Comparison of ENCODE assay signal across 9 mouse cellular contexts in genomic region chr4:100779695-100780094, GRCm38 (mm10). TPM values are rescaled to one million over a fixed set of nuclear protein-coding genes. Genes with fewer than 3 reads are reported as not detected.
DNase-seq lines count a peak whose midpoint lies in the region; ATAC-seq and TF ChIP-seq lines count a peak whose summit lies in the region.
"Had no signal": no experiment of that assay in that cellular context is flagged by ENCODE, and none has a peak within 500 bp of the region (broad histone marks: within the 10 kb centered on the region; RNA-seq: fewer than 3 reads in every experiment).

No protein-coding gene starts in this region.

- WGBS in hindbrain, embryonic 10.5 days, result 5% methylated on average over 5 of the region's 5 CpGs
- WGBS in midbrain, embryonic 12.5 days, result 5% methylated on average over 5 of the region's 5 CpGs

- no peaks in the 10 kb centered on the region for H3K27me3 ChIP-seq in hindbrain, embryonic 10.5 days (ENCODE audit: insufficient read depth, poor library complexity, severe bottlenecking)
- no peaks in the 10 kb centered on the region for H3K27me3 ChIP-seq in midbrain, embryonic 12.5 days
- H3K27me3 ChIP-seq: Patski had no signal

- peak overlapping the region; percentile 77 for H3K4me2 ChIP-seq in midbrain, embryonic 12.5 days (replicated peaks)

- no peak for TF ChIP-seq POLR2A in brain, embryonic 14.5 days (IDR thresholded peaks at IDR 0.05; ENCODE audit: borderline replicate concordance, extremely low read depth, insufficient read depth, insufficient read length, poor library complexity, severe bottlenecking)

- H3K4me3 ChIP-seq in hindbrain, embryonic 10.5 days, result peak overlapping the region; percentile 97
- peak overlapping the region; percentile 93 for H3K4me3 ChIP-seq in midbrain, embryonic 12.5 days

- peak; percentile 21 for DNase-seq in heart, adult 11 months
- no peak for DNase-seq in heart, postnatal 4 days
- DNase-seq in brain, embryonic 14.5 days (ENCODE audit: low read depth), result peak; percentile 72
- peak; percentile 25 for DNase-seq in hindbrain, embryonic 10.5 days (ENCODE audit: low spot score)
- DNase-seq in urinary bladder, postnatal 14 days (ENCODE audit: low spot score), result no peak
- no peak for DNase-seq in gastrocnemius, postnatal 10 days
- no peak for DNase-seq in right cerebral cortex, postnatal 25 days

- H3K9ac ChIP-seq in midbrain, embryonic 12.5 days (replicated peaks), result peak overlapping the region; percentile 99

- TF ChIP-seq CTCF in brain, embryonic 14.5 days (IDR thresholded peaks at IDR 0.05; ENCODE audit: borderline replicate concordance, extremely low read depth, insufficient read depth, insufficient read length), result no peak

- no peak for ATAC-seq in midbrain, embryonic 12.5 days (ENCODE audit: low FRiP score, low read depth)
- ATAC-seq: Patski had no signal

- H3K27ac ChIP-seq in hindbrain, embryonic 10.5 days, result peak overlapping the region; percentile 25; the same call in 1 of the 2 replicates
- no peak overlapping the region for H3K27ac ChIP-seq in midbrain, embryonic 12.5 days (replicated peaks)

- H3K36me3 ChIP-seq in hindbrain, embryonic 10.5 days, result peaks cover 7% of the 10 kb centered on the region; the same call in 1 of the 2 replicates
- H3K36me3 ChIP-seq in midbrain, embryonic 12.5 days, result no peaks in the 10 kb centered on the region

- no peaks in the 10 kb centered on the region for H3K9me3 ChIP-seq in hindbrain, embryonic 10.5 days
- no peaks in the 10 kb centered on the region for H3K9me3 ChIP-seq in midbrain, embryonic 12.5 days

- H3K4me1 ChIP-seq in hindbrain, embryonic 10.5 days (replicated peaks), result peaks cover 50% of the 10 kb centered on the region
- H3K4me1 ChIP-seq in midbrain, embryonic 12.5 days, result peaks cover 46% of the 10 kb centered on the region

RNA-seq across cellular contexts. Expression of gene Cachd1, which starts 3.2 kb away (rescaled TPM):
- 10 to 100 TPM in 1 of 2 experiments, 1 to 10 TPM in 1; 9.7 to 12.9 TPM for total RNA-seq in heart, postnatal 4 days (2021)
- polyA plus RNA-seq in brain, embryonic 14.5 days (2012; rRNA removed), result 111 and 150 TPM in 2 replicates
- polyA plus RNA-seq in hindbrain, embryonic 10.5 days (2016; fragmentation: Nextera tagmentation; extraction: Ambion mirVana), result 28.1 and 28.7 TPM in 2 replicates
- polyA plus RNA-seq in midbrain, embryonic 12.5 days (2016; fragmentation: Nextera tagmentation; extraction: Ambion mirVana), result 50.8 and 56.5 TPM in 2 replicates
- 1 to 10 TPM; 7.4 to 7.7 TPM for total RNA-seq in gastrocnemius, postnatal 10 days (2021)

Comparison
In these comparisons a context has a peak if more than half of its experiments do, and no peak if none do; other contexts are left out.
1. DNase-seq: peak in heart, adult 11 months (single experiment), brain, embryonic 14.5 days (single experiment) and hindbrain, embryonic 10.5 days (single experiment); none in heart, postnatal 4 days (single experiment), urinary bladder, postnatal 14 days (single experiment), gastrocnemius, postnatal 10 days (single experiment) and right cerebral cortex, postnatal 25 days (single experiment).